Mouse (Mus musculus): ENCODE data around the gene Gm13691.

GRCm38 (mm10) chr2:84022905-84023304, 32.6 kb downstream of the Gm13691 start:
- no peak for TF ChIP-seq CTCF (IDR thresholded peaks at IDR 0.05; ENCODE audit: low read depth)
- TF ChIP-seq EP300 (IDR thresholded peaks at IDR 0.05; ENCODE audit: low read depth), result no peak

Measured in liver, embryonic 14.5 days (tissue).